Mouse (Mus musculus) T-helper 1 cell (primary cell): ENCODE measurements at regions not wholly inside any gene's neighbourhood (a gene's known extent, or its start where the extent isn't known, plus 50 kb on each side); places are given as distances from the start of the nearest gene placed in this dataset.
"Not testable (repeated sequence)": the region's sequence is repeated elsewhere in the genome, so short reads cannot be mapped to it uniquely, and the experiment has no call there.

Experiments
- in situ Hi-C: fragments of 300-600 bp; cut with MboI, MseI; formaldehyde crosslinking; loops from one replicate; pipeline ENCODE4 v1.15.1; 2025; ENCODE audit warnings: high pct_unique_total_duplicates

GRCm38 (mm10) chr12:56058876-56059275 is 222.8 kb downstream of the Brms1l start:
- in situ Hi-C loops, result loop anchor here (10.0 kb wide), 1 partner anchor 1056 kb away; no protein-coding TSS in a partner anchor

GRCm38 (mm10) chr12:56058463-56058862 is 222.3 kb downstream of the Brms1l start:
- in situ Hi-C loops, result loop anchor here (10.0 kb wide), 1 partner anchor 1056 kb away; no protein-coding TSS in a partner anchor

- in situ Hi-C loops, result loop anchor here (10.0 kb wide), 1 partner anchor 1059 kb away; no protein-coding TSS in a partner anchor
Measured at GRCm38 (mm10) chr12:56055382-56055781, 219.3 kb downstream of the Brms1l start.

- in situ Hi-C loops, result no loop called here
Measured at GRCm38 (mm10) chr12:56046050-56046449, 209.9 kb downstream of the Brms1l start.

- in situ Hi-C loops, result no loop called here
Measured at GRCm38 (mm10) chr12:56020954-56021514, 184.9 kb downstream of the Brms1l start.

- in situ Hi-C loops, result no loop called here
Measured at GRCm38 (mm10) chr12:56020547-56020946, 184.4 kb downstream of the Brms1l start.

GRCm38 (mm10) chr12:56009976-56010375 is 173.9 kb downstream of the Brms1l start:
- in situ Hi-C loops, result no loop called here

- in situ Hi-C loops, result no loop called here
Measured at GRCm38 (mm10) chr12:56005846-56006245, 169.7 kb downstream of the Brms1l start.

GRCm38 (mm10) chr12:56005321-56005720 is 169.2 kb downstream of the Brms1l start:
- in situ Hi-C loops, result no loop called here

- in situ Hi-C loops, result no loop called here
Measured at GRCm38 (mm10) chr12:56004479-56004878, 168.4 kb downstream of the Brms1l start.

- in situ Hi-C loops, result no loop called here
Measured at GRCm38 (mm10) chr12:56003561-56003960, 167.4 kb downstream of the Brms1l start.

- in situ Hi-C loops, result no loop called here
Measured at GRCm38 (mm10) chr12:55996585-55997377, 160.7 kb downstream of the Brms1l start.

GRCm38 (mm10) chr12:55983565-55984351 is 147.6 kb downstream of the Brms1l start:
- in situ Hi-C loops, result no loop called here

GRCm38 (mm10) chr12:55983128-55983527 is 147.0 kb downstream of the Brms1l start:
- in situ Hi-C loops, result no loop called here

- in situ Hi-C loops, result no loop called here
Measured at GRCm38 (mm10) chr12:55974262-55974661, 138.1 kb downstream of the Brms1l start.

- in situ Hi-C loops, result not testable (repeated sequence)
Measured at GRCm38 (mm10) chr12:55959319-55959718, 123.2 kb downstream of the Brms1l start.

GRCm38 (mm10) chr12:55940566-55940965 is 104.4 kb downstream of the Brms1l start:
- in situ Hi-C loops, result no loop called here

- in situ Hi-C loops, result no loop called here
Measured at GRCm38 (mm10) chr12:55939281-55940142, 103.4 kb downstream of the Brms1l start.

- in situ Hi-C loops, result no loop called here
Measured at GRCm38 (mm10) chr12:55934172-55934571, 98.0 kb downstream of the Brms1l start.

GRCm38 (mm10) chr12:55933417-55933816 is 97.3 kb downstream of the Brms1l start:
- in situ Hi-C loops, result no loop called here

GRCm38 (mm10) chr12:55930468-55930867 is 94.3 kb downstream of the Brms1l start:
- in situ Hi-C loops, result no loop called here
